In the genomic region with DNA sequence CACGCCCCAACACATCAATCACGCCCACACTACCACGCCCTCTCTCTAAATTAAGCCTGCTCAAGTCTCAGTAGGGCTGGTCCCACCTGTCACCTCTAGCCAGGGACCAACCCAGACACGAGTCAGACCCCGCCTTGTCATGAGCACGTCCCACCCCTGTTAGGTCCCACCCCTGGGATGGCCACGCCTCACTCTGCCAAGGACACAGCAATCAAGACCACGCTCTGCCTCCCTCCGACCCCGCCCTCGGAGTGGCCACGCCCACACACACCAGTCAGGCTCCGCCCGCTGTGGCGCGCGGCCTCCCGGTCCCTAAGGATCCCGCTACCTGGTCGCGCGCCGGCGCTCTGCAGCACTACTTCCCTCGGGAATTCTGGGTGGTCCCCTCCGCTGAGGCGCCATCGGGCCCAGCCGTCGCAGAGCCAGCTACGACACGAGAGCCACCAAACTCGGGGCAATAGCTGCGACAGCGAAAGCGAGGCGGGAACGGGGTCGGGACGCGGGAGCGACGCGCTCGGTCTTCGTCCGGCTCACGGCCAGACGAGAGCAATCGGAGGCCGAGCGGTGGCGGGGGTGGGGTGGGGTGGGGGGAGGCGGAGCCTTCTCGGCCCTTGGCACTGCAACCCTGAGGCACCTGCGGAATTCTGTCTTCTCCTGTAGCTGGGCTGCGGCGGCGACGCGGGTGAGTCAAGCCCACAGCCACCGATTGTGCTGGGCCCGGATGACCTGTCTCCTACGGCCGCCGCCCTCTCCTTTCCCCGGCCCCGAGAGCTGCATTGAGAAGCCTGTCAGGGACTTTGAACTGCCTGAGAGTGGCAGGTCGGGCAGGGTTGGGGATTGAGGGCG, we compare ENCODE assay signal across 1 mouse cellular context.
A peak's percentile ranks its signal among the peaks of the same experiment; 100 is the strongest.
TF ChIP-seq lines count a peak whose summit lies in the region.

A gene (plus strand): TSS at position 273 of the 846 bp plus-strand sequence.
A gene (minus strand): TSS at position 551 of the 846 bp plus-strand sequence.

TF ChIP-seq in CH12.LX, 34 proteins besides CTCF, POLR2A, EP300 and RAD21 (continued from another document):
- TF ChIP-seq GABPA (IDR thresholded peaks at IDR 0.05; ENCODE audit: insufficient replicate concordance, low read depth, low read length), result no peak; the same call in 1 of the 2 replicates
- TF ChIP-seq MAX (IDR thresholded peaks at IDR 0.05; ENCODE audit: low read length), result no peak; the same call in 1 of the 2 replicates
- no peak for TF ChIP-seq USF1 (IDR thresholded peaks at IDR 0.05; ENCODE audit: low read depth, low read length)
- no peak for TF ChIP-seq JUND (conservative IDR thresholded peaks at IDR 0.05; ENCODE audit: low read depth, low read length)
- TF ChIP-seq BHLHE40 (IDR thresholded peaks at IDR 0.05; ENCODE audit: low read depth, low read length), result 0 out of 2 replicates have a peak, but pooled peaks have one; percentile 25
- no peak for TF ChIP-seq ZC3H11A (IDR thresholded peaks at IDR 0.05; ENCODE audit: low read depth, low read length)
- TF ChIP-seq MYC (IDR thresholded peaks at IDR 0.05; ENCODE audit: low read depth, low read length), result peak; percentile 78
- peak; percentile 67 for TF ChIP-seq TCF12 (IDR thresholded peaks at IDR 0.05; ENCODE audit: low read depth, low read length)
- no peak for TF ChIP-seq ZKSCAN1 (IDR thresholded peaks at IDR 0.05; ENCODE audit: borderline replicate concordance, low read depth, low read length)
- TF ChIP-seq ZNF384 (IDR thresholded peaks at IDR 0.05; ENCODE audit: low read depth, low read length), result no peak
- TF ChIP-seq MAZ (IDR thresholded peaks at IDR 0.05; ENCODE audit: low read depth, low read length), result peak; percentile 90
- peak; percentile 60; the same call in 1 of the 2 replicates for TF ChIP-seq KAT2A (IDR thresholded peaks at IDR 0.05; ENCODE audit: insufficient replicate concordance, low read length)
- no peak for TF ChIP-seq SMC3 (IDR thresholded peaks at IDR 0.05; ENCODE audit: low read depth, low read length)
- TF ChIP-seq PAX5 (IDR thresholded peaks at IDR 0.05; ENCODE audit: low read length), result no peak
- TF ChIP-seq JUN (IDR thresholded peaks at IDR 0.05; ENCODE audit: insufficient read depth, low read depth, low read length), result no peak
- TF ChIP-seq USF2 (conservative IDR thresholded peaks at IDR 0.05; ENCODE audit: low read depth, low read length), result no peak
- no peak for TF ChIP-seq TBP (conservative IDR thresholded peaks at IDR 0.05; ENCODE audit: low read depth, low read length)
- TF ChIP-seq ETS1 (conservative IDR thresholded peaks at IDR 0.05; ENCODE audit: low read depth, low read length), result no peak
- peak; percentile 60 for TF ChIP-seq MEF2A (IDR thresholded peaks at IDR 0.05; ENCODE audit: borderline replicate concordance, low read depth, low read length)
- TF ChIP-seq MXI1 (IDR thresholded peaks at IDR 0.05; ENCODE audit: low read depth, low read length), result peak; percentile 97; the same call in 1 of the 2 replicates
- TF ChIP-seq CHD1 (IDR thresholded peaks at IDR 0.05; ENCODE audit: low read depth, low read length), result no peak
- TF ChIP-seq NELFE (IDR thresholded peaks at IDR 0.05; ENCODE audit: low read depth, low read length), result peak; percentile 94
- peak; percentile 86; the same call in 1 of the 2 replicates for TF ChIP-seq POLR2AphosphoS2 (IDR thresholded peaks at IDR 0.05; ENCODE audit: low read depth, low read length)
- 0 out of 2 replicates have a peak, but pooled peaks have one; percentile 40 for TF ChIP-seq RCOR1 (conservative IDR thresholded peaks at IDR 0.05; ENCODE audit: low read depth, low read length)
- TF ChIP-seq E2F4 (IDR thresholded peaks at IDR 0.05; ENCODE audit: insufficient replicate concordance, low read depth, low read length), result peak; percentile 85; the same call in 1 of the 2 replicates
- peak; percentile 91 for TF ChIP-seq SIN3A (IDR thresholded peaks at IDR 0.05; ENCODE audit: low read length)
- peak; percentile 65 for TF ChIP-seq ELF1 (IDR thresholded peaks at IDR 0.05; ENCODE audit: low read depth, low read length)
- TF ChIP-seq MAFK (IDR thresholded peaks at IDR 0.05; ENCODE audit: insufficient replicate concordance, low read length), result no peak
- TF ChIP-seq HCFC1 (IDR thresholded peaks at IDR 0.05; ENCODE audit: low read depth, low read length), result peak; percentile 80
- 0 out of 2 replicates have a peak, but pooled peaks have one; percentile 60 for TF ChIP-seq UBTF (IDR thresholded peaks at IDR 0.05; ENCODE audit: low read depth, low read length)
